Mouse (Mus musculus) ES-E14 (cell line): ENCODE data around the gene Fam84b. TPM values are rescaled to one million over a fixed set of nuclear protein-coding genes. Genes with fewer than 3 reads are reported as not detected.

Source experiments
- DNase-seq: peaks from one replicate; pipeline ENCODE4 v3.0.0-alpha.2; 2013; ENCODE audit warnings: low read depth, low spot score
- H3K27ac ChIP-seq: 2 replicates; pipeline ENCODE4 v1.5.1; 2012; ENCODE audit warnings: low read depth, mild to moderate bottlenecking, low read length, moderate library complexity, mixed read lengths; ENCODE audit not compliant: poor library complexity, insufficient read depth, severe bottlenecking
- H3K36me3 ChIP-seq: 2 replicates; pipeline ENCODE4 v1.6.1; 2012; ENCODE audit warnings: mild to moderate bottlenecking, low read length, moderate library complexity, mixed read lengths; ENCODE audit not compliant: control insufficient read depth, poor library complexity, insufficient read depth, severe bottlenecking
- H3K4me1 ChIP-seq, 2 experiments: fragments of 150-350 bp in 1 of 2; sonication (generic) in 1 of 2; 2 replicates each; pipeline ENCODE4 v1.6.1; 2012; ENCODE audit warnings: low read length in 2 of 2, mild to moderate bottlenecking in 1 of 2, mixed read lengths in 1 of 2; ENCODE audit not compliant: control insufficient read depth in 2 of 2, insufficient read depth in 2 of 2, poor library complexity in 1 of 2
- H3K4me3 ChIP-seq, 2 experiments: fragments of 150-350 bp in 1 of 2; sonication (generic) in 1 of 2; 2 replicates each; pipeline ENCODE4 v1.5.1; 2012; ENCODE audit warnings: low read length in 2 of 2, low read depth in 1 of 2, mild to moderate bottlenecking in 1 of 2, mixed read lengths in 1 of 2; ENCODE audit not compliant: insufficient read depth in 1 of 2, poor library complexity in 1 of 2, severe bottlenecking in 1 of 2
- H3K9ac ChIP-seq: 2 replicates; pipeline ENCODE4 v1.6.1; 2012; ENCODE audit warnings: low read depth, mild to moderate bottlenecking, low read length, mixed read lengths; ENCODE audit not compliant: poor library complexity, insufficient read depth, severe bottlenecking
- H3K9me3 ChIP-seq: fragments of 150-350 bp; sonication (generic); 2 replicates; pipeline ENCODE4 v1.6.1; 2012; ENCODE audit warnings: low read depth, mild to moderate bottlenecking, low read length; ENCODE audit not compliant: control insufficient read depth, insufficient read depth
- CHD2 ChIP-seq: IDR thresholded peaks from 2 replicates; pipeline ENCODE4 v1.6.1; 2014; ENCODE audit warnings: mild to moderate bottlenecking, low read depth, low read length, inconsistent platforms
- HCFC1 ChIP-seq: IDR thresholded peaks from 2 replicates; pipeline ENCODE4 v1.6.1; 2012; ENCODE audit warnings: low read length, inconsistent platforms, borderline replicate concordance; ENCODE audit not compliant: insufficient read depth
- MAFK ChIP-seq: IDR thresholded peaks from 2 replicates; pipeline ENCODE4 v1.6.1; 2014; ENCODE audit warnings: mild to moderate bottlenecking, low read depth, low read length, inconsistent platforms; ENCODE audit not compliant: insufficient read depth
- ZC3H11A ChIP-seq: IDR thresholded peaks from 2 replicates; pipeline ENCODE4 v1.6.1; 2012; ENCODE audit warnings: low read depth, mild to moderate bottlenecking, inconsistent platforms, low read length, borderline replicate concordance
- ZNF384 ChIP-seq: IDR thresholded peaks from 2 replicates; pipeline ENCODE4 v1.6.1; 2012; ENCODE audit warnings: low read depth, low read length, inconsistent platforms
- in situ Hi-C, 2 experiments: fragments of 600-800 bp; cut with MboI; formaldehyde crosslinking; loops; one replicate each; pipeline ENCODE4 v1.15.1; 2025; ENCODE audit warnings: low sequenced_read_pairs in 2 of 2, inconsistent platforms in 1 of 2; ENCODE audit not compliant: unreplicated experiment in 2 of 2
- total RNA-seq: library from RNA; depleted of rRNA; stranded (reverse); fragments of 300-350 nt; gene quantifications from 2 replicates; pipeline ENCODE4 v1.2.3, GENCODE M21; 2012

Gene Fam84b
- total RNA-seq, 1 experiment: 3.7 TPM

GRCm38 (mm10) chr15:60888724-60889123, 35.1 kb upstream of the Fam84b start:
- in situ Hi-C loops: no loop called here

GRCm38 (mm10) chr15:60875721-60876120, 22.1 kb upstream of the Fam84b start:
- DNase-seq: no peak
- TF ChIP-seq HCFC1 (no peak), ZC3H11A (no peak)
- no peak overlapping the region for H3K27ac ChIP-seq
- in situ Hi-C loops: no loop called here
- H3K4me1 ChIP-seq: no peaks in the 10 kb centered on the region
- H3K9ac ChIP-seq: no peak overlapping the region
- H3K36me3 ChIP-seq: no peaks in the 10 kb centered on the region
- no peak overlapping the region for H3K4me3 ChIP-seq
- H3K9me3 ChIP-seq: no peaks in the 10 kb centered on the region

More at GRCm38 (mm10) chr15:60888724-60889123, 35.1 kb upstream of the Fam84b start:
- H3K27ac ChIP-seq: no peak overlapping the region
- no peaks in the 10 kb centered on the region for H3K9me3 ChIP-seq
- no peak overlapping the region for H3K4me3 ChIP-seq
- no peak for DNase-seq
- no peaks in the 10 kb centered on the region for H3K36me3 ChIP-seq
- H3K9ac ChIP-seq: no peak overlapping the region
- no peak for TF ChIP-seq MAFK
- no peak for TF ChIP-seq ZC3H11A
- no peak for TF ChIP-seq CHD2
- TF ChIP-seq HCFC1: no peak
- no peak for TF ChIP-seq ZNF384
- H3K4me1 ChIP-seq: no peaks in the 10 kb centered on the region

- in situ Hi-C loops: no loop called here
Observed at GRCm38 (mm10) chr15:60862417-60862816, 8.8 kb upstream of the Fam84b start.

GRCm38 (mm10) chr15:60855112-60855511, 1.5 kb upstream of the Fam84b start:
- Histone ChIP-seq H3K4me1 (no peaks in the 10 kb centered on the region), H3K9me3 (no peaks in the 10 kb centered on the region), H3K36me3 (no peaks in the 10 kb centered on the region), H3K9ac (no peak overlapping the region), H3K27ac (no peak overlapping the region), H3K4me3 (no peak overlapping the region)
- no peak for TF ChIP-seq HCFC1
- no peak for TF ChIP-seq ZNF384
- TF ChIP-seq ZC3H11A: no peak
- no peak for TF ChIP-seq MAFK
- no peak for TF ChIP-seq CHD2
- in situ Hi-C loops: no loop called here
- no peak for DNase-seq

More at GRCm38 (mm10) chr15:60862417-60862816, 8.8 kb upstream of the Fam84b start:
- H3K36me3 ChIP-seq: no peaks in the 10 kb centered on the region
- no peak overlapping the region for H3K4me3 ChIP-seq
- TF ChIP-seq HCFC1: no peak
- TF ChIP-seq ZNF384: no peak
- TF ChIP-seq MAFK: no peak
- TF ChIP-seq CHD2: no peak
- no peak for TF ChIP-seq ZC3H11A
- H3K4me1 ChIP-seq: no peaks in the 10 kb centered on the region
- no peak overlapping the region for H3K9ac ChIP-seq
- DNase-seq: no peak
- no peaks in the 10 kb centered on the region for H3K9me3 ChIP-seq
- no peak overlapping the region for H3K27ac ChIP-seq

GRCm38 (mm10) chr15:60854151-60854550, 573 bp upstream of the Fam84b start:
- H3K4me1 ChIP-seq: no peaks in the 10 kb centered on the region
- H3K9ac ChIP-seq: no peak overlapping the region
- H3K27ac ChIP-seq: no peak overlapping the region
- no peak for DNase-seq
- H3K9me3 ChIP-seq: no peaks in the 10 kb centered on the region
- in situ Hi-C loops: no loop called here
- H3K36me3 ChIP-seq: no peaks in the 10 kb centered on the region
- no peak overlapping the region for H3K4me3 ChIP-seq
- TF ChIP-seq CHD2: no peak
- no peak for TF ChIP-seq ZC3H11A
- no peak for TF ChIP-seq HCFC1
- no peak for TF ChIP-seq ZNF384
- TF ChIP-seq MAFK: no peak
